Mouse (Mus musculus) left cerebral cortex, postnatal 4 days (tissue): ENCODE results near the gene Rfx8. TPM values are rescaled to one million over a fixed set of nuclear protein-coding genes. Genes with fewer than 3 reads are reported as not detected.

Experiments used
- DNase-seq: peaks from one replicate; pipeline ENCODE4 v3.0.0-alpha.2; 2022
- intact Hi-C: fragments of 180-260 bp; cut with DNase I; formaldehyde crosslinking; loops from one replicate; pipeline ENCODE4 v1.15.1; 2025
- total RNA-seq, 2 experiments: library from RNA; stranded (reverse); gene quantifications; 2 replicates each; pipeline ENCODE4 v1.2.3; 2021

Gene Rfx8
- total RNA-seq, 2 experiments from 2014 or later = 0.28 to 0.76 TPM

GRCm38 (mm10) chr1:39650435-39651240 is 70.2 kb downstream of the Rfx8 start:
- intact Hi-C loops = loop anchor here (10.0 kb wide), 1 partner anchor 76 kb away; the partner anchor contains the start of gene Rnf149

GRCm38 (mm10) chr1:39649691-39650434 is 70.9 kb downstream of the Rfx8 start:
- no peak for DNase-seq
- intact Hi-C loops = loop anchor here (10.0 kb wide), 1 partner anchor 75 kb away; the partner anchor contains the start of gene Rnf149

More at GRCm38 (mm10) chr1:39650435-39651240, 70.2 kb downstream of the Rfx8 start:
- DNase-seq = peak; percentile 76

- DNase-seq = no peak
- intact Hi-C loops = no loop called here
Measured at GRCm38 (mm10) chr1:39648584-39648983, 72.2 kb downstream of the Rfx8 start.

- intact Hi-C loops = no loop called here
- peak; percentile 59 for DNase-seq
Measured at GRCm38 (mm10) chr1:39645905-39646759, 74.7 kb downstream of the Rfx8 start.

- intact Hi-C loops = no loop called here
- DNase-seq = no peak
Measured at GRCm38 (mm10) chr1:39644333-39644732, 76.5 kb downstream of the Rfx8 start.

- intact Hi-C loops = no loop called here
Measured at GRCm38 (mm10) chr1:39641667-39642066, 79.1 kb downstream of the Rfx8 start.

GRCm38 (mm10) chr1:39637139-39637538 is 83.7 kb downstream of the Rfx8 start:
- intact Hi-C loops = no loop called here
- no peak for DNase-seq

More at GRCm38 (mm10) chr1:39641667-39642066, 79.1 kb downstream of the Rfx8 start:
- DNase-seq = no peak

- intact Hi-C loops = no loop called here
Measured at GRCm38 (mm10) chr1:39636660-39637059, 84.1 kb downstream of the Rfx8 start.

GRCm38 (mm10) chr1:39636196-39636595 is 84.6 kb downstream of the Rfx8 start:
- DNase-seq = no peak
- intact Hi-C loops = no loop called here

More at GRCm38 (mm10) chr1:39636660-39637059, 84.1 kb downstream of the Rfx8 start:
- no peak for DNase-seq

GRCm38 (mm10) chr1:39628606-39629005 is 92.2 kb downstream of the Rfx8 start:
- no peak for DNase-seq
- intact Hi-C loops = no loop called here

GRCm38 (mm10) chr1:39625491-39625890 is 95.3 kb downstream of the Rfx8 start:
- intact Hi-C loops = no loop called here

GRCm38 (mm10) chr1:39623729-39624128 is 97.1 kb downstream of the Rfx8 start:
- intact Hi-C loops = no loop called here
- DNase-seq = no peak

More at GRCm38 (mm10) chr1:39625491-39625890, 95.3 kb downstream of the Rfx8 start:
- DNase-seq = no peak

GRCm38 (mm10) chr1:39623106-39623505 is 97.7 kb downstream of the Rfx8 start:
- intact Hi-C loops = no loop called here
- DNase-seq = no peak

GRCm38 (mm10) chr1:39618524-39618923 is 102.3 kb downstream of the Rfx8 start:
- intact Hi-C loops = no loop called here
- DNase-seq = no peak

- intact Hi-C loops = no loop called here
- DNase-seq = no peak
Measured at GRCm38 (mm10) chr1:39615526-39615925, 105.3 kb downstream of the Rfx8 start.

Other genes starting within 250 kb of the Rfx8 start
- 10 to 100 TPM; 21.0 to 21.1 TPM for gene Tbc1d8, start 242.2 kb downstream of the Rfx8 start, total RNA-seq
- 10 to 100 TPM; 21.6 to 23.6 TPM for gene Cnot11, start 186.0 kb downstream of the Rfx8 start, total RNA-seq
- gene Rnf149, start 143.6 kb downstream of the Rfx8 start, total RNA-seq = 10 to 100 TPM; 21.1 to 23.4 TPM
- 10 to 100 TPM; 20.7 to 21.2 TPM for gene Creg2, start 69.5 kb downstream of the Rfx8 start, total RNA-seq
- not detected for gene Gm3646, start 84.3 kb upstream of the Rfx8 start, total RNA-seq
- gene Map4k4, start 179.9 kb upstream of the Rfx8 start, total RNA-seq = 100 to 1,000 TPM; 374 to 381 TPM